Mouse (Mus musculus): ENCODE measurements around the gene Lenep. TPM values are rescaled to one million over a fixed set of nuclear protein-coding genes. Genes with fewer than 3 reads are reported as not detected.
A peak's percentile ranks its signal among the peaks of the same experiment; 100 is the strongest.

Gene Lenep
- polyA plus RNA-seq, 1 experiment from 2014 or later = not detected

DNA sequence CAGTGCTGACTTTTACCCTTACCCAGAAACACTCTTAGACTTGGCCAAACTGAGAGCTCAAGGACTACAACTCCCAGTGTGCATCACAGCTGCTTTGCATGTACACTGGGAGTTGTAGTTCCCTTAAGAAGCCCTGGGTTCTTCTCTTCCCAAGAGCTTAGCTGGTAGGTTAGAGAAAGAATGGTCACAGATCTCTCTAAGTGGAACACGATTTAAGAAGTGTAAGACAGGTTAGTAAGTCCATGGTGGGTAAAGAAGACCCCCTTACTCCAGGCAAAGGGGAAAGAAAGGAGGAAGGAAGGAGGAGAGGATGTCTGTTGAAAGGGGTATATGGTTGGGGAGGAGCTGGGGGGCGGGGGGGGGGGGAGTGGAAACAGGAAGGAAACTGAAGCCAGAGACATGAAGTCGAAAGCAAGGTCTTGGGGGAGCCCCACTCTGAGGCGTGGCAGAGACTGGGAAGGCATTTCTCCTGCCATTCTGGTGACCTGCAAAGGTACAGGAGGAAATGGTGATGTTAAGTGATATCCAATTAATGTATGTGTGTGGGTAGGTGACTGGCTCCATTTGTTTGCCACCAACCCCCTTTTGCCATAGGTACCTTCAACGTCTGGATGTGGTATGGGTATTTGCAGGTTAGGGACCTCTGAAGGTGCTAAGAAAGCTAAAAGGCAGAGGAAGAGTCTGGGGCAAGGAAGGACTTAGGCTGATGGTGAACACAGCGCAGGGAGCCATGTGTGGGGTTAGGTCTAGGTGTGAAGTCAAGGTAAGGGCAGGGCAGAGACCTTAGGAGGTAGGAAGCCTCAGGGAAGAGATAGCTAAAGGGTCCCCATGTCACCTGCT, 13.5 kb downstream of the Lenep start:
- no peak overlapping the region for H3K4me3 ChIP-seq (ENCODE audit: low read length)
- H3K36me3 ChIP-seq (ENCODE audit: control insufficient read depth, insufficient read depth, low read length) = no peaks in the 10 kb centered on the region
- H3K9ac ChIP-seq (ENCODE audit: low read depth, low read length) = no peak overlapping the region
- H3K4me2 ChIP-seq (ENCODE audit: low read length) = no peak overlapping the region
- WGBS = 71% methylated on average over 5 of the region's 6 CpGs
- no peaks in the 10 kb centered on the region for H3K27me3 ChIP-seq (replicated peaks; ENCODE audit: control insufficient read depth, insufficient read depth, low read length)
- ATAC-seq = peak; percentile 29; the same call in 1 of the 2 replicates
- no peak overlapping the region for H3K27ac ChIP-seq (ENCODE audit: low read depth, low read length)
- H3K4me1 ChIP-seq (ENCODE audit: control insufficient read depth, insufficient read depth, low read depth, low read length) = peaks cover 30% of the 10 kb centered on the region
- H3K9me3 ChIP-seq (ENCODE audit: control insufficient read depth, low read length) = no peaks in the 10 kb centered on the region

GRCm38 (mm10) chr3:89388134-89388881, 14.3 kb downstream of the Lenep start:
- WGBS = 51% methylated on average over 11 of the region's 11 CpGs
- no peak overlapping the region for H3K27ac ChIP-seq (ENCODE audit: low read depth, low read length)
- peak; percentile 40 for ATAC-seq
- no peaks in the 10 kb centered on the region for H3K9me3 ChIP-seq (ENCODE audit: control insufficient read depth, low read length)
- H3K36me3 ChIP-seq (ENCODE audit: control insufficient read depth, insufficient read depth, low read length) = no peaks in the 10 kb centered on the region
- H3K4me1 ChIP-seq (ENCODE audit: control insufficient read depth, insufficient read depth, low read depth, low read length) = peaks cover 27% of the 10 kb centered on the region
- H3K4me2 ChIP-seq (ENCODE audit: low read length) = no peak overlapping the region
- no peak overlapping the region for H3K4me3 ChIP-seq (ENCODE audit: low read length)
- H3K27me3 ChIP-seq (replicated peaks; ENCODE audit: control insufficient read depth, insufficient read depth, low read length) = no peaks in the 10 kb centered on the region
- H3K9ac ChIP-seq (ENCODE audit: low read depth, low read length) = 0 out of 2 replicates have a peak overlapping the region, but pooled peaks have one; percentile 37

GRCm38 (mm10) chr3:89387632-89388031, 15.0 kb downstream of the Lenep start:
- ATAC-seq = no peak
- H3K27ac ChIP-seq (ENCODE audit: low read depth, low read length) = no peak overlapping the region
- WGBS = 75% methylated on average over 11 of the region's 11 CpGs

DNA sequence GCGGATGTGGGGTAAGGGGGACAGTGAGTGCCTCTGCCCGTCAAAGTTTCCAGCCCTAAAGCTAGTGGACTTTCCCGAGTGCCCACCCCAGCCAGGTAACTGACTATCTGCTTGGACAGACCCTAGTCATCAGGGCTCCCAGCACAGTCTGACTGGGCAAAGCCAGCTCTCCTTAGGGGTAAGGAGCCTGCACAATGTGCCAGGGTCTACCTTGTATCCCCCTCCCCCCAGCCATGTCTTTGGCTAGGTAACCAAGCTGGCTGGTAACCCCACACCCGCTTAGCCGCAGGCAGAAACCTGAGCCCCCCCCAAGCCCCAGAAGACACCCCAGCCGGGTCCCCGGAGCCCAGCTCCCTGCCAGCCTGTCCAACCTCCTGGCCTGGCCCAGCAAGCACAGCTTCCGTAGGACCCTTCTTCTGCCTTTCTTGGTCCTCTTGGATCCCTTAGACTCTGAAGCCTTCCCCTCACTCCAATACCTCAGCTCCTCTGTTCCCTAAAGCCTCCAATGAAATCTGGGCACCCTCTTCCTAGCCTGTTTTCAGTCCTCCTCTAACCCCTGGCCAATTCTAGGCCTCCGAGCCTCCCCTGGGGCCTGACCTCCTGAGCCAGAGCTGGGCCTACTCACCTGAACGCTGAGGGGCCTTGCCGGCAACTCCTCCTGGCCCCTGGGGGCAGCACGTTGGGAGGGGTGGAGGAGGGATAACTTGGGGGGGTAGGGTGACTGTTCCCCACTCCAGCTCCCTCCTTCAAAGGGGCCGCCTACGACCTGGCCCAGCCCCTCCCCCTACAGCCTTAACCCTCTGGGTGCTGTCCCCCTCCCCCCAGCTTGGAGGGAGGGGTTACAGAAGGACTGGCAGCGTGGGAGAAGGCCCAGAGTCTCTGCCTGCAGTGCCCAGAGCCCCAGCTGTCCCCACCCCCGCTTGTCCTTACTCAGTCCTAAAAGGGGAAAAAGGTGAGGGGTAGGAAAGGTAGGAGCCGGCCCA, 15.9 kb downstream of the Lenep start:
- H3K36me3 ChIP-seq (ENCODE audit: control insufficient read depth, insufficient read depth, low read length) = no peaks in the 10 kb centered on the region
- no peak overlapping the region for H3K4me2 ChIP-seq (ENCODE audit: low read length)
- H3K4me3 ChIP-seq (ENCODE audit: low read length) = no peak overlapping the region
- H3K27me3 ChIP-seq (replicated peaks; ENCODE audit: control insufficient read depth, insufficient read depth, low read length) = no peaks in the 10 kb centered on the region
- H3K27ac ChIP-seq (ENCODE audit: low read depth, low read length) = no peak overlapping the region
- H3K4me1 ChIP-seq (ENCODE audit: control insufficient read depth, insufficient read depth, low read depth, low read length) = peaks cover 14% of the 10 kb centered on the region
- 60% methylated on average over 17 of the region's 17 CpGs for WGBS
- ATAC-seq = no peak
- no peak overlapping the region for H3K9ac ChIP-seq (ENCODE audit: low read depth, low read length)
- no peaks in the 10 kb centered on the region for H3K9me3 ChIP-seq (ENCODE audit: control insufficient read depth, low read length)

More at GRCm38 (mm10) chr3:89387632-89388031, 15.0 kb downstream of the Lenep start:
- Histone ChIP-seq H3K4me1 (ENCODE audit: control insufficient read depth, insufficient read depth, low read depth, low read length) (peaks cover 23% of the 10 kb centered on the region), H3K4me2 (ENCODE audit: low read length) (no peak overlapping the region), H3K9me3 (ENCODE audit: control insufficient read depth, low read length) (no peaks in the 10 kb centered on the region), H3K36me3 (ENCODE audit: control insufficient read depth, insufficient read depth, low read length) (no peaks in the 10 kb centered on the region), H3K9ac (ENCODE audit: low read depth, low read length) (no peak overlapping the region; the same call in 1 of the 2 replicates), H3K27me3 (replicated peaks; ENCODE audit: control insufficient read depth, insufficient read depth, low read length) (no peaks in the 10 kb centered on the region), H3K4me3 (ENCODE audit: low read length) (no peak overlapping the region)

DNA sequence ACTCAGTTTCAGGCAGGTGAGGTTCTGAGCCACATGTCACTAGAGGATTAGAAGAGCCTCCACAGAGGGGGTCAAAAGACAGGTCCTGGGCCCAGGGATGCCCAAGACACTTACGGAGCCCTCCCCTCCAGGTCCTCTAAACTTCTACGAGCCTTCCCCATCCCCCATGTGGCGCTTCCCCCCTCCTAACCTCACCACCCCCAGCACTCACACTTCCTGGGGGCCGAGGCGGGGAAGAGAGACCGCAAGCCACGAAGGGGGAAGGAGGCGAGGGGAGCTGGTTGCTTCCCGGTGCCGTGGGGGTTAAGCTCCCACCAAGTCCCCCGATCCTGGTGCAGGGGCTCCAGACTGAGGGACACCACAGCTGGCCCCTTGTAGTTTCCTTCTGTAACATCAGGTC, 17.1 kb downstream of the Lenep start:
- Histone ChIP-seq H3K4me2 (ENCODE audit: low read length) (no peak overlapping the region), H3K4me1 (ENCODE audit: control insufficient read depth, insufficient read depth, low read depth, low read length) (peaks cover 3% of the 10 kb centered on the region), H3K27me3 (replicated peaks; ENCODE audit: control insufficient read depth, insufficient read depth, low read length) (no peaks in the 10 kb centered on the region), H3K27ac (ENCODE audit: low read depth, low read length) (no peak overlapping the region), H3K9me3 (ENCODE audit: control insufficient read depth, low read length) (no peaks in the 10 kb centered on the region), H3K9ac (ENCODE audit: low read depth, low read length) (no peak overlapping the region), H3K36me3 (ENCODE audit: control insufficient read depth, insufficient read depth, low read length) (no peaks in the 10 kb centered on the region), H3K4me3 (ENCODE audit: low read length) (no peak overlapping the region)
- 56% methylated on average over 11 of the region's 11 CpGs for WGBS
- ATAC-seq = no peak

DNA sequence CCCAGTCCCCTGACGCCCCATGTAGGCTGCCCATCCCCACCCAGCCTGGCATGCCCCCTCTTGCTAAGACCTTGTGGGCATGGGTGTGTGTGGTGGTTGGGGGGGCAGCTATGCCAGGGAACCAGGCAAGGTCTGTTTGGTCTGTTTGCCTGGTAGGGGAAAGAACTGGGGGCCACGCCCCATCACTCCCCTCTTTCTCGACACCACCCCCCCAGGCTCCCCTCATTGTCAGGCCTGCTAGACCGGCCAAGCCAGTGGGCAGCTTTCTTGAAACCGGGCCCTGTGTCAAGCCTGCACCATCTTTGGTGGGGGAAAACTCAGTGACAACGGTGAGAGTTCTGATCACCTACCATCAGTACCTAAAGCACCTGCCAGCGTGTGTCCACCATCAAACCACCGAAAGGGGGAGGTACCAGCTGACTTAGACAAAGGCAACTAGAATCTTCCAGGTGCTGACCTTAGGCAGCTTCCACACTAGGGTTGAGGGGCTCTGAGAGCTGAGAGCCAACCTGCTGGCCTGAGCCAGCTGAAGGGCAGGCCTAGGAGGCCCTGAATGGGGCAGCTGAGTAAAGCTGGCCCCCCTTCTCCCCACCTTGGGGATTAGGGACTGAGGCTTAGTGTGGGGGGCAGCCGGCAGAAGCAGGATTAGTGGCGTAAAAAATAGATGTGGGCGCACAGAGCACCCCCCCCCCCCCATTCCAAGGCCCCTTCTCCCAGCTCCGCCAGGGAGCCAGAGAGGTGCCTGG, 18.1 kb downstream of the Lenep start:
- no peaks in the 10 kb centered on the region for H3K27me3 ChIP-seq (replicated peaks; ENCODE audit: control insufficient read depth, insufficient read depth, low read length)
- H3K4me3 ChIP-seq (ENCODE audit: low read length) = no peak overlapping the region
- 74% methylated on average over 11 of the region's 12 CpGs for WGBS
- no peaks in the 10 kb centered on the region for H3K36me3 ChIP-seq (ENCODE audit: control insufficient read depth, insufficient read depth, low read length)
- ATAC-seq = no peak
- H3K4me2 ChIP-seq (ENCODE audit: low read length) = no peak overlapping the region
- H3K4me1 ChIP-seq (ENCODE audit: control insufficient read depth, insufficient read depth, low read depth, low read length) = peaks cover 3% of the 10 kb centered on the region; the same call in 1 of the 2 replicates
- H3K27ac ChIP-seq (ENCODE audit: low read depth, low read length) = no peak overlapping the region
- H3K9ac ChIP-seq (ENCODE audit: low read depth, low read length) = no peak overlapping the region; the same call in 1 of the 2 replicates
- H3K9me3 ChIP-seq (ENCODE audit: control insufficient read depth, low read length) = no peaks in the 10 kb centered on the region

DNA sequence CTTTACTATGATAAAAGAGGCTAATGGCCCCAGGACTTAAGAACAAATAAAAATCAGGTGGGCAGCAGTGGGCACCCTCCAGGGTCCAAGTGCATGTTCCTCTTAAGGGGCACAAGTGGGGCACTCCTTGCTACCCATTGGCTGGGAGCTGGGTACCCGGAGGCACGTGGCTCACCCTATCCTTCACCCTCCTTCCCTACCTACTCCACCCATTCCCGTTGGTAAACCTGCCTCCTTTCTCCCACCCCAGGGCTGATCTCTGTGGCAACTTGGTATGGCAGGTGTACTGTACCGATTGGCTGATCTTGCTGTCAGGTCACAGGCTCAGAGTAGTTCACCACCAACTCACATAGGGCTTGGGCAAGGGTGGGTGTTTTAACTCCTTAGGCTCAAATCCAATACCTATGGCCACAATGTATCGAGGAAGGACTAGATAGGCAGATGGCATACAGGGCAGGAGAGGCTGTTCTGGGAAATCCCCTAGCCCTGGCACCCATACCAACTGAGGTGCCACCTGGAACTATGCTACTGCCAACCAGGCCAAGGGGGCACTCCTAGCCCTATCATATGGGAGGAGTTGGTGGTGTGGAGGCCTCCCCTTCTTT, 18.8 kb downstream of the Lenep start:
- Histone ChIP-seq H3K4me3 (ENCODE audit: low read length) (no peak overlapping the region), H3K4me2 (ENCODE audit: low read length) (no peak overlapping the region), H3K27ac (ENCODE audit: low read depth, low read length) (no peak overlapping the region), H3K36me3 (ENCODE audit: control insufficient read depth, insufficient read depth, low read length) (no peaks in the 10 kb centered on the region), H3K4me1 (ENCODE audit: control insufficient read depth, insufficient read depth, low read depth, low read length) (peaks cover 4% of the 10 kb centered on the region), H3K27me3 (replicated peaks; ENCODE audit: control insufficient read depth, insufficient read depth, low read length) (no peaks in the 10 kb centered on the region), H3K9ac (ENCODE audit: low read depth, low read length) (no peak overlapping the region), H3K9me3 (ENCODE audit: control insufficient read depth, low read length) (no peaks in the 10 kb centered on the region)
- ATAC-seq = no peak
- WGBS = 76% methylated on average over 5 of the region's 5 CpGs

- 80% methylated on average over 5 of the region's 5 CpGs for WGBS
- Histone ChIP-seq H3K9me3 (ENCODE audit: control insufficient read depth, low read length) (no peaks in the 10 kb centered on the region), H3K27ac (ENCODE audit: low read depth, low read length) (no peak overlapping the region), H3K36me3 (ENCODE audit: control insufficient read depth, insufficient read depth, low read length) (no peaks in the 10 kb centered on the region), H3K4me3 (ENCODE audit: low read length) (no peak overlapping the region), H3K9ac (ENCODE audit: low read depth, low read length) (no peak overlapping the region), H3K27me3 (replicated peaks; ENCODE audit: control insufficient read depth, insufficient read depth, low read length) (no peaks in the 10 kb centered on the region), H3K4me2 (ENCODE audit: low read length) (no peak overlapping the region), H3K4me1 (ENCODE audit: control insufficient read depth, insufficient read depth, low read depth, low read length) (peaks cover 12% of the 10 kb centered on the region)
- ATAC-seq = no peak
Observed at GRCm38 (mm10) chr3:89382950-89383349, 19.6 kb downstream of the Lenep start.

All from hindbrain, embryonic 16.5 days (tissue).